Mouse (Mus musculus): Measurements from ENCODE around the gene Hist1h3f.
"Not testable (repeated sequence)": the region's sequence is repeated elsewhere in the genome, so short reads cannot be mapped to it uniquely, and the experiment has no call there.

DNA sequence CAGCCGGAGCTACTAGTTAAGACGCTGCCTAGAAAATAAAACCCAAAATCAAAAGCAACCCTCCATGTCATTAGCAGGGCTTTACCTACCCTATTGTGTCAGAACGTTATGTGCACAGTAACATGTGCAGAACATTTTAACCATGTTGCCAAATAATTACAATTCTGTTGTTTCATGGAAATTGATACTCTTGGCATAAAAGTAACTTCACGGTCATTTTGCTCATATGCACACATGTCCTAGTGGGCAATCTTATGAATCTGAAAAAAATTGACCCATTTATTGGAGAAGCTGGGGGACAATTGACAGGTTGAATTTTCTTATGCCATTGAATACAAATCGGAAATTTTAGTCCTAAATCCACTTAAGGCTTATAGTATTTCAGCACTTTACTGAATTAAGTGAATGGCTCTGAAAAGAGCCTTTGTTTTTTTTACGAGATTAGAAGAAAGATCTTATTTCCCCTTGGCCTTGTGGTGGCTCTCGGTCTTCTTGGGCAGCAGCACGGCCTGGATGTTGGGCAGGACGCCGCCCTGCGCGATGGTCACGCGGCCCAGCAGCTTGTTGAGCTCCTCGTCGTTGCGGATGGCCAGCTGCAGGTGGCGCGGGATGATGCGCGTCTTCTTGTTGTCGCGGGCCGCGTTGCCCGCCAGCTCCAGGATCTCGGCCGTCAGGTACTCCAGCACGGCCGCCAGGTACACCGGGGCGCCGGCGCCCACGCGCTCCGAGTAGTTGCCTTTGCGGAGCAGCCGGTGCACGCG, 26.6 kb downstream of the Hist1h3f start:
- TF ChIP-seq CTCF (IDR thresholded peaks at IDR 0.05): peak; percentile 27; the same call in 1 of the 2 replicates
- not testable (repeated sequence) for TF ChIP-seq POLR2A, EP300 (IDR thresholded peaks at IDR 0.05; ENCODE audit: insufficient read depth, low read depth, low read length)
